Mouse (Mus musculus) brain, embryonic 18.5 days (tissue): Measurements from ENCODE around the gene Krtcap3.

ENCODE experiments used
- DNase-seq: peaks from one replicate; pipeline ENCODE4 v3.0.0-alpha.2; 2012; ENCODE audit warnings: low read depth, low spot score

The Krtcap3 gene

GRCm38 (mm10) chr5:31298486-31298885, 47.0 kb downstream of the Krtcap3 start:
- no peak for DNase-seq

- no peak for DNase-seq
These were observed 50.4 kb downstream of the Krtcap3 start for GRCm38 (mm10) chr5:31301866-31302265.
